Mouse (Mus musculus): ENCODE measurements around the gene Tmem200b. TPM values are rescaled to one million over a fixed set of nuclear protein-coding genes. Genes with fewer than 3 reads are reported as not detected.

Tmem200b gene
- total and polyA plus RNA-seq, 2 experiments from 2014 or later: 0.22 to 1.0 TPM

GRCm38 (mm10) chr4:131918026-131918533, 3.5 kb upstream of the Tmem200b start:
- Histone ChIP-seq H3K27me3 (ENCODE audit: insufficient read depth, low read length) (peaks cover 59% of the 10 kb centered on the region), H3K36me3 (ENCODE audit: insufficient read depth, low read length) (no peaks in the 10 kb centered on the region), H3K4me3 (ENCODE audit: low read depth, low read length) (no peak overlapping the region), H3K4me2 (ENCODE audit: low read depth, low read length, poor library complexity, severe bottlenecking) (no peak overlapping the region), H3K27ac (ENCODE audit: low read depth, low read length) (no peak overlapping the region), H3K4me1 (ENCODE audit: insufficient read depth, low read length) (peaks cover 6% of the 10 kb centered on the region; the same call in 1 of the 2 replicates), H3K9ac (replicated peaks; ENCODE audit: low read length, poor library complexity, severe bottlenecking) (no peak overlapping the region), H3K9me3 (ENCODE audit: low read length) (no peaks in the 10 kb centered on the region)
- ATAC-seq (ENCODE audit: low FRiP score) (no peak), DNase-seq (ENCODE audit: low spot score) (no peak)
- no peak for TF ChIP-seq CTCF (IDR thresholded peaks at IDR 0.05)
- 72% methylated on average over 7 of the region's 7 CpGs for WGBS

GRCm38 (mm10) chr4:131918711-131919500, 2.7 kb upstream of the Tmem200b start:
- Histone ChIP-seq H3K9me3 (ENCODE audit: low read length) (no peaks in the 10 kb centered on the region), H3K9ac (replicated peaks; ENCODE audit: low read length, poor library complexity, severe bottlenecking) (no peak overlapping the region), H3K4me1 (ENCODE audit: insufficient read depth, low read length) (peaks cover 6% of the 10 kb centered on the region; the same call in 1 of the 2 replicates), H3K27ac (ENCODE audit: low read depth, low read length) (no peak overlapping the region), H3K4me3 (ENCODE audit: low read depth, low read length) (no peak overlapping the region), H3K36me3 (ENCODE audit: insufficient read depth, low read length) (no peaks in the 10 kb centered on the region), H3K4me2 (ENCODE audit: low read depth, low read length, poor library complexity, severe bottlenecking) (no peak overlapping the region), H3K27me3 (ENCODE audit: insufficient read depth, low read length) (peaks cover 58% of the 10 kb centered on the region)
- WGBS: 32% methylated on average over 15 of the region's 15 CpGs
- DNase-seq (ENCODE audit: low spot score): no peak
- no peak for ATAC-seq (ENCODE audit: low FRiP score)
- TF ChIP-seq CTCF (IDR thresholded peaks at IDR 0.05): no peak

- Histone ChIP-seq H3K27ac (ENCODE audit: low read depth, low read length) (no peak overlapping the region), H3K4me3 (ENCODE audit: low read depth, low read length) (no peak overlapping the region), H3K27me3 (ENCODE audit: insufficient read depth, low read length) (peaks cover 58% of the 10 kb centered on the region), H3K9me3 (ENCODE audit: low read length) (no peaks in the 10 kb centered on the region), H3K36me3 (ENCODE audit: insufficient read depth, low read length) (no peaks in the 10 kb centered on the region), H3K4me2 (ENCODE audit: low read depth, low read length, poor library complexity, severe bottlenecking) (peak overlapping the region; percentile 80; the same call in 1 of the 2 replicates), H3K4me1 (ENCODE audit: insufficient read depth, low read length) (peaks cover 6% of the 10 kb centered on the region; the same call in 1 of the 2 replicates), H3K9ac (replicated peaks; ENCODE audit: low read length, poor library complexity, severe bottlenecking) (no peak overlapping the region)
- DNase-seq (ENCODE audit: low spot score) (no peak), ATAC-seq (ENCODE audit: low FRiP score) (no peak)
- no peak for TF ChIP-seq CTCF (IDR thresholded peaks at IDR 0.05)
- WGBS: 28% methylated on average over 15 of the region's 15 CpGs
Observed at GRCm38 (mm10) chr4:131919506-131920140, 1.9 kb upstream of the Tmem200b start.

GRCm38 (mm10) chr4:131920141-131920594, 1.4 kb upstream of the Tmem200b start:
- Histone ChIP-seq H3K4me1 (ENCODE audit: insufficient read depth, low read length) (peaks cover 6% of the 10 kb centered on the region; the same call in 1 of the 2 replicates), H3K27me3 (ENCODE audit: insufficient read depth, low read length) (peaks cover 58% of the 10 kb centered on the region), H3K4me2 (ENCODE audit: low read depth, low read length, poor library complexity, severe bottlenecking) (peak overlapping the region; percentile 80), H3K9ac (replicated peaks; ENCODE audit: low read length, poor library complexity, severe bottlenecking) (no peak overlapping the region), H3K36me3 (ENCODE audit: insufficient read depth, low read length) (no peaks in the 10 kb centered on the region), H3K27ac (ENCODE audit: low read depth, low read length) (no peak overlapping the region), H3K4me3 (ENCODE audit: low read depth, low read length) (peak overlapping the region; percentile 55), H3K9me3 (ENCODE audit: low read length) (no peaks in the 10 kb centered on the region)
- no peak for TF ChIP-seq CTCF (IDR thresholded peaks at IDR 0.05)
- ATAC-seq (ENCODE audit: low FRiP score): no peak
- WGBS: 15% methylated on average over 23 of the region's 51 CpGs
- no peak for DNase-seq (ENCODE audit: low spot score)

GRCm38 (mm10) chr4:131920595-131921351, 798 bp upstream of the Tmem200b start:
- Histone ChIP-seq H3K27me3 (ENCODE audit: insufficient read depth, low read length) (peaks cover 58% of the 10 kb centered on the region), H3K9me3 (ENCODE audit: low read length) (no peaks in the 10 kb centered on the region), H3K27ac (ENCODE audit: low read depth, low read length) (no peak overlapping the region), H3K4me1 (ENCODE audit: insufficient read depth, low read length) (no peaks in the 10 kb centered on the region; the same call in 1 of the 2 replicates), H3K9ac (replicated peaks; ENCODE audit: low read length, poor library complexity, severe bottlenecking) (peak overlapping the region; percentile 60; the same call in 1 of the 2 replicates), H3K36me3 (ENCODE audit: insufficient read depth, low read length) (peaks cover 2% of the 10 kb centered on the region; the same call in 1 of the 2 replicates), H3K4me2 (ENCODE audit: low read depth, low read length, poor library complexity, severe bottlenecking) (peak overlapping the region; percentile 80), H3K4me3 (ENCODE audit: low read depth, low read length) (peak overlapping the region; percentile 55)
- TF ChIP-seq CTCF (IDR thresholded peaks at IDR 0.05): no peak
- WGBS: 5% methylated on average over 68 of the region's 76 CpGs
- ATAC-seq (ENCODE audit: low FRiP score): no peak; the same call in 1 of the 2 replicates
- no peak for DNase-seq (ENCODE audit: low spot score)

Data from midbrain, postnatal 0 days (tissue).